Mouse (Mus musculus): ENCODE data around the gene Arhgap28. TPM values are rescaled to one million over a fixed set of nuclear protein-coding genes. Genes with fewer than 3 reads are reported as not detected.

The Arhgap28 gene
- polyA plus RNA-seq, 2 experiments = 42.8 to 55.2 TPM

GRCm38 (mm10) chr17:67907532-67908054 lies 96.3 kb downstream of the Arhgap28 start:
- WGBS = 74% methylated on average over 10 of the region's 10 CpGs
- H3K4me3 ChIP-seq (replicated peaks; ENCODE audit: low read length) = no peak overlapping the region
- no peaks in the 10 kb centered on the region for H3K9me3 ChIP-seq (ENCODE audit: control insufficient read depth, low read length)
- peaks cover 23% of the 10 kb centered on the region for H3K4me1 ChIP-seq (ENCODE audit: control insufficient read depth, insufficient read depth, low read length)
- no peak overlapping the region for H3K9ac ChIP-seq (ENCODE audit: low read depth, low read length, severe bottlenecking)
- no peak overlapping the region for H3K4me2 ChIP-seq (replicated peaks; ENCODE audit: low read depth, low read length, severe bottlenecking)
- H3K27ac ChIP-seq (replicated peaks; ENCODE audit: low read depth, low read length) = no peak overlapping the region
- no peak for TF ChIP-seq POLR2A (IDR thresholded peaks at IDR 0.05; ENCODE audit: borderline replicate concordance, extremely low read depth, insufficient read depth, insufficient read length)
- no peak for ATAC-seq (ENCODE audit: low FRiP score, low read depth)
- DNase-seq (ENCODE audit: low spot score) = peak; percentile 38
- no peaks in the 10 kb centered on the region for H3K36me3 ChIP-seq (ENCODE audit: control insufficient read depth, insufficient read depth, low read length)
- H3K27me3 ChIP-seq (ENCODE audit: control insufficient read depth, insufficient read depth, low read length) = no peaks in the 10 kb centered on the region

GRCm38 (mm10) chr17:67906236-67906635 lies 97.7 kb downstream of the Arhgap28 start:
- Histone ChIP-seq H3K4me3 (replicated peaks; ENCODE audit: low read length) (no peak overlapping the region), H3K27me3 (ENCODE audit: control insufficient read depth, insufficient read depth, low read length) (no peaks in the 10 kb centered on the region), H3K27ac (replicated peaks; ENCODE audit: low read depth, low read length) (no peak overlapping the region), H3K9me3 (ENCODE audit: control insufficient read depth, low read length) (no peaks in the 10 kb centered on the region), H3K4me1 (ENCODE audit: control insufficient read depth, insufficient read depth, low read length) (peaks cover 15% of the 10 kb centered on the region), H3K36me3 (ENCODE audit: control insufficient read depth, insufficient read depth, low read length) (no peaks in the 10 kb centered on the region), H3K9ac (ENCODE audit: low read depth, low read length, severe bottlenecking) (no peak overlapping the region), H3K4me2 (replicated peaks; ENCODE audit: low read depth, low read length, severe bottlenecking) (no peak overlapping the region)
- TF ChIP-seq POLR2A (IDR thresholded peaks at IDR 0.05; ENCODE audit: borderline replicate concordance, extremely low read depth, insufficient read depth, insufficient read length) = no peak
- WGBS = 78% methylated on average over 3 of the region's 3 CpGs
- DNase-seq (ENCODE audit: low spot score) (no peak), ATAC-seq (ENCODE audit: low FRiP score, low read depth) (no peak)

- Histone ChIP-seq H3K27ac (replicated peaks; ENCODE audit: low read depth, low read length) (no peak overlapping the region), H3K4me1 (ENCODE audit: control insufficient read depth, insufficient read depth, low read length) (peaks cover 15% of the 10 kb centered on the region), H3K9ac (ENCODE audit: low read depth, low read length, severe bottlenecking) (no peak overlapping the region), H3K4me3 (replicated peaks; ENCODE audit: low read length) (no peak overlapping the region), H3K9me3 (ENCODE audit: control insufficient read depth, low read length) (no peaks in the 10 kb centered on the region), H3K27me3 (ENCODE audit: control insufficient read depth, insufficient read depth, low read length) (no peaks in the 10 kb centered on the region), H3K4me2 (replicated peaks; ENCODE audit: low read depth, low read length, severe bottlenecking) (no peak overlapping the region), H3K36me3 (ENCODE audit: control insufficient read depth, insufficient read depth, low read length) (peaks cover 11% of the 10 kb centered on the region)
- ATAC-seq (ENCODE audit: low FRiP score, low read depth) (no peak; the same call in 1 of the 2 replicates), DNase-seq (ENCODE audit: low spot score) (peak; percentile 44)
- no peak for TF ChIP-seq POLR2A (IDR thresholded peaks at IDR 0.05; ENCODE audit: borderline replicate concordance, extremely low read depth, insufficient read depth, insufficient read length)
- 89% methylated on average over 14 of the region's 14 CpGs for WGBS
Observed at GRCm38 (mm10) chr17:67904315-67904944, 99.5 kb downstream of the Arhgap28 start.

GRCm38 (mm10) chr17:67902847-67903246 lies 101.1 kb downstream of the Arhgap28 start:
- Histone ChIP-seq H3K9ac (ENCODE audit: low read depth, low read length, severe bottlenecking) (no peak overlapping the region), H3K36me3 (ENCODE audit: control insufficient read depth, insufficient read depth, low read length) (peaks cover 15% of the 10 kb centered on the region), H3K27ac (replicated peaks; ENCODE audit: low read depth, low read length) (no peak overlapping the region), H3K9me3 (ENCODE audit: control insufficient read depth, low read length) (no peaks in the 10 kb centered on the region), H3K27me3 (ENCODE audit: control insufficient read depth, insufficient read depth, low read length) (no peaks in the 10 kb centered on the region), H3K4me2 (replicated peaks; ENCODE audit: low read depth, low read length, severe bottlenecking) (no peak overlapping the region), H3K4me3 (replicated peaks; ENCODE audit: low read length) (no peak overlapping the region), H3K4me1 (ENCODE audit: control insufficient read depth, insufficient read depth, low read length) (peaks cover 4% of the 10 kb centered on the region)
- no peak for TF ChIP-seq POLR2A (IDR thresholded peaks at IDR 0.05; ENCODE audit: borderline replicate concordance, extremely low read depth, insufficient read depth, insufficient read length)
- DNase-seq (ENCODE audit: low spot score) (no peak), ATAC-seq (ENCODE audit: low FRiP score, low read depth) (0 out of 2 replicates have a peak, but pooled peaks have one; percentile 45)
- 79% methylated on average over 4 of the region's 4 CpGs for WGBS

- H3K36me3 ChIP-seq (ENCODE audit: control insufficient read depth, insufficient read depth, low read length) = peaks cover 23% of the 10 kb centered on the region
- no peaks in the 10 kb centered on the region for H3K4me1 ChIP-seq (ENCODE audit: control insufficient read depth, insufficient read depth, low read length)
- H3K9ac ChIP-seq (ENCODE audit: low read depth, low read length, severe bottlenecking) = no peak overlapping the region
- H3K4me2 ChIP-seq (replicated peaks; ENCODE audit: low read depth, low read length, severe bottlenecking) = no peak overlapping the region
- 85% methylated on average over 11 of the region's 11 CpGs for WGBS
- no peaks in the 10 kb centered on the region for H3K27me3 ChIP-seq (ENCODE audit: control insufficient read depth, insufficient read depth, low read length)
- no peak overlapping the region for H3K27ac ChIP-seq (replicated peaks; ENCODE audit: low read depth, low read length)
- no peak overlapping the region for H3K4me3 ChIP-seq (replicated peaks; ENCODE audit: low read length)
- no peak for TF ChIP-seq POLR2A (IDR thresholded peaks at IDR 0.05; ENCODE audit: borderline replicate concordance, extremely low read depth, insufficient read depth, insufficient read length)
- H3K9me3 ChIP-seq (ENCODE audit: control insufficient read depth, low read length) = no peaks in the 10 kb centered on the region
- no peak for ATAC-seq (ENCODE audit: low FRiP score, low read depth)
- DNase-seq (ENCODE audit: low spot score) = no peak
Observed at GRCm38 (mm10) chr17:67901161-67901560, 102.8 kb downstream of the Arhgap28 start.

Measured in limb, embryonic 14.5 days (tissue).